Mouse (Mus musculus) central nervous system, embryonic 14 days (tissue): Measurements from ENCODE around the gene Mtr. TPM values are rescaled to one million over a fixed set of nuclear protein-coding genes. Genes with fewer than 3 reads are reported as not detected.

Source experiments
- polyA plus RNA-seq: library from polyadenylated mRNA; depleted of rRNA; stranded (reverse); fragments of >200 nt; gene quantifications from 2 replicates; pipeline ENCODE4 v1.2.3, GENCODE M21; 2012; rRNA removed

The Mtr gene
- 8.2 and 8.9 TPM in 2 replicates for polyA plus RNA-seq

GRCm38 (mm10) chr13:12257391-12258380, at the start of gene Mtr:
Mtr (minus strand) TSS chr13:12258113.

Other genes starting within 250 kb of the Mtr start
- 9.9 and 11.0 TPM in 2 replicates for gene Ryr2, start 151.2 kb downstream of the Mtr start, polyA plus RNA-seq
- gene Actn2, start 82.6 kb upstream of the Mtr start, polyA plus RNA-seq = 3.3 and 24.0 TPM in 2 replicates
- 29.2 TPM in 2 replicates for gene Heatr1, start 136.9 kb upstream of the Mtr start, polyA plus RNA-seq
- gene Lgals8, start 206.8 kb upstream of the Mtr start, polyA plus RNA-seq = 19.6 and 24.5 TPM in 2 replicates